Mouse (Mus musculus) thymus, postnatal 14 days (tissue): ENCODE data around the gene Nccrp1.
"Not testable (repeated sequence)": the region's sequence is repeated elsewhere in the genome, so short reads cannot be mapped to it uniquely, and the experiment has no call there.

ENCODE experiments used
- DNase-seq: peaks from one replicate; pipeline ENCODE4 v3.0.0; 2021

Gene Nccrp1

DNA sequence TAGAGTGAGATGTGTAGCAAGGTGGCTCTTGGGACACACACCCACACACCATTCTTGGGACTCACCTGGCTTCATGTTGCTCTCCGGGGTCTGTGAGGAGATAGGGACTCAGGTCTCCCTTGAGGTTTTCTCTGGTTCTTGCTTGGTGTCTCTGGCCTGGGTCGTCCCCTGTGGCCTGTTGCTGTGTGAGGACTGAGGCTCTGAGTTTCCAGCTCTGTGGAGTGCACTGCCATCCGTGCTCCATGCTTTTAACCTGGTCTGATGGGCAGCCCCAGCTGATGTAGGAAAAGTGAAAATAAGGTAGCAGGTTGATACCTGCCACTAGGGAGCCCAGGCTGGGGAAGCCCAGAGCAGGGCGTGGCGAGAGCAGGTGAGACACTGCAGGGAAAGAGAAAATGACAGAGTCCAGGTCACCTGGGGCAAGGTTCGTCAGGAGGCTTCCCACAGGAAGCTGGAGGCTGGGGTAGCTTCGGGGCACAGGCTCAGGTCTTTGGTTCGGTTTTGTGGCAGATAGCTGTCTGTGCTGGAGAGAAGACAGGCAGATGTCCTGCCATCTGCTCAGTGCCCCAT lies 36.6 kb downstream of the Nccrp1 start, which contains the start of gene Ifnl2:
TSS of gene Ifnl2 (minus strand) at position 51 of the 570 bp plus-strand sequence.
- not testable (repeated sequence) for DNase-seq

DNA sequence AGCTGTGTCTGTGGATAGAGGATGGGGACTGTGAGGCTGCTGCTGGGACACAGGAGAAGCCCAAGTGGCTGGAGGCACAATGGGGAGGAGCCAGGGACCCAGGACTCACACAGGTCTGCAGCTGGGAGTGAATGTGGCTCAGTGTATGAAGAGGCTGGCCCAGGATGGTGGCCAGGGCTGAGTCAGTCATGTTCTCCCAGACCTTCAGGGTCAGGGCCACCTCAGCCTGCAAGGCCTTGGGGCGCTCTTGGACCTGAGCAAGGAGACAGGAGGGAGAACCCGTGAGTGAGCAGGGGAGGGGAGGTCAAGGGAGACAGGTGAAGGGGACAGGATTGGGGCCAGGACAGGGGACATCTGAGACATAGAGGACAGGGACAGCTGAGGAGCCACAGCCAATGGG lies 37.9 kb downstream of the Nccrp1 start:
- not testable (repeated sequence) for DNase-seq

DNA sequence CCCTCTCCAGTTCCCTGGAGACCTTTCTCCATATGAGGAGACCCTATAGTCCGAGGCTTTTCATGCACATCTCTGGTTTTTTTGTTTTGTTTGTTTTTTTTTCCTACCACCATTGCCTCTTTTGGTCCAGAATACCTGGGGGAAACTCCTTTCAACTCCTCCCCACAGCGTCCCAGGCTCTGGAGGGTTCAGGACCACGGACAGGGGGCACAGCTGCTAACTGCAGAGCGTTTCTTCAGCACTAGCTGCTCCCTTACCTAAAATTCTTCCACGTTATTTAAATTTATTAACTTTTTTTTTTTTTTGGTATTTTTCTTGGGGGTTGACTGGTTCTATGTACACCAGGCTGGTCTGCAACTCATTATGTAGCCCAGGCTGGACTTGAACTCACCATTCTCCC lies 41.5 kb downstream of the Nccrp1 start:
- peak; percentile 36 for DNase-seq

DNA sequence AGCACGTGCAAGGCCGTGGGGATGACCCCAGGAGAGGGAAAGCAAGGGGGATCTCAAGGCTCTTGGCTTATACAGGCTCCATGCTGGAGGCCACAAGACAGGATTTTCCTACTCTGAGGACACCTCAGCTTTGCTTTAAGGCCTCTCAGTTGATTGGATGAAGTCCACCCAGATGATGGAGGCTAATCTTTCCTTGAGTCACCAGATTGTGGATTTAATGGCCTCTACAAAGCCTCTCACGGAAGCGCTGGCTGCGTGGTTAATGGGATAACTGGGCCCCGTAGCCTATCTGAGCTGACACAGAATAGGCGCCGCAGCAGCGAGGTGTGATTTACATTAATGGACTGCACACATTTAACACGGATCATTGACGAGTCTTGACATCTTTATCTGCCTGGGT lies 51.6 kb downstream of the Nccrp1 start:
- DNase-seq, result no peak
